Mouse (Mus musculus): ENCODE data around the gene Cerkl. TPM values are rescaled to one million over a fixed set of nuclear protein-coding genes. Genes with fewer than 3 reads are reported as not detected.

Cerkl gene
- polyA plus RNA-seq, 1 experiment from 2014 or later: 1.8 TPM

Other genes starting within 250 kb of the Cerkl start
- gene Itga4, start 201.4 kb downstream of the Cerkl start, polyA plus RNA-seq (2016; fragmentation: Nextera tagmentation; extraction: Ambion mirVana): 36.9 and 39.3 TPM in 2 replicates
- gene Neurod1, start within 50 bp of the Cerkl start, polyA plus RNA-seq (2016; fragmentation: Nextera tagmentation; extraction: Ambion mirVana): not detected in 2 replicates
- gene Itprid2, start 178.6 kb upstream of the Cerkl start, polyA plus RNA-seq (2016; fragmentation: Nextera tagmentation; extraction: Ambion mirVana): 5.2 and 5.3 TPM in 2 replicates